Mouse (Mus musculus) urinary bladder, adult 2 months (tissue): ENCODE results near the gene Atp6v0c. TPM values are rescaled to one million over a fixed set of nuclear protein-coding genes. Genes with fewer than 3 reads are reported as not detected.

Source experiments
- DNase-seq: peaks from one replicate; pipeline ENCODE4 v3.0.0; 2022; ENCODE audit warnings: low spot score
- polyA plus RNA-seq: library from polyadenylated mRNA; depleted of rRNA; stranded (reverse); fragments of >200 nt; gene quantifications from 2 replicates; pipeline ENCODE4 v1.2.3, GENCODE M21; 2012; rRNA removed

Gene Atp6v0c
- polyA plus RNA-seq, result 460 and 497 TPM in 2 replicates

- peak; percentile 95 for DNase-seq
Observed at GRCm38 (mm10) chr17:24169317-24170065, at the start of gene Atp6v0c. TSS of gene Atp6v0c (minus strand) at chr17:24169702.

- DNase-seq, result no peak
Observed at GRCm38 (mm10) chr17:24216836-24217235, 47.3 kb upstream of the Atp6v0c start.

- DNase-seq, result no peak
Observed at GRCm38 (mm10) chr17:24213186-24213585, 43.7 kb upstream of the Atp6v0c start.

- DNase-seq, result no peak
Observed at GRCm38 (mm10) chr17:24212441-24213018, 43.0 kb upstream of the Atp6v0c start.

- no peak for DNase-seq
Observed at GRCm38 (mm10) chr17:24211631-24212440, 42.3 kb upstream of the Atp6v0c start.

- DNase-seq, result no peak
Observed at GRCm38 (mm10) chr17:24210591-24210990, 41.1 kb upstream of the Atp6v0c start.

- no peak for DNase-seq
Observed at GRCm38 (mm10) chr17:24209916-24210240, 40.4 kb upstream of the Atp6v0c start.

GRCm38 (mm10) chr17:24209043-24209915, 39.8 kb upstream of the Atp6v0c start, which contains the start of gene Ntn3:
TSS of gene Ntn3 (minus strand) at chr17:24209531.
- DNase-seq, result peak; percentile 43

GRCm38 (mm10) chr17:24208641-24209042, 39.1 kb upstream of the Atp6v0c start:
- no peak for DNase-seq

- DNase-seq, result no peak
Observed at GRCm38 (mm10) chr17:24207768-24208640, 38.5 kb upstream of the Atp6v0c start.

GRCm38 (mm10) chr17:24206451-24207351, 37.2 kb upstream of the Atp6v0c start:
- no peak for DNase-seq

- DNase-seq, result no peak
Observed at GRCm38 (mm10) chr17:24205908-24206361, 36.4 kb upstream of the Atp6v0c start.

- peak; percentile 82 for DNase-seq
Observed at GRCm38 (mm10) chr17:24205284-24205888, 35.9 kb upstream of the Atp6v0c start, which contains the start of gene Tbc1d24. TSS of gene Tbc1d24 (minus strand) at chr17:24205562.

GRCm38 (mm10) chr17:24204846-24205245, 35.3 kb upstream of the Atp6v0c start:
- DNase-seq, result no peak

- no peak for DNase-seq
Observed at GRCm38 (mm10) chr17:24203611-24204534, 34.4 kb upstream of the Atp6v0c start.

GRCm38 (mm10) chr17:24203068-24203467, 33.6 kb upstream of the Atp6v0c start:
- no peak for DNase-seq

GRCm38 (mm10) chr17:24201092-24201491, 31.6 kb upstream of the Atp6v0c start:
- DNase-seq, result no peak

GRCm38 (mm10) chr17:24199741-24200140, 30.2 kb upstream of the Atp6v0c start:
- DNase-seq, result no peak
